Mouse (Mus musculus) neural tube, embryonic 12.5 days (tissue): Measurements from ENCODE around the gene Tomt. TPM values are rescaled to one million over a fixed set of nuclear protein-coding genes. Genes with fewer than 3 reads are reported as not detected.

Source experiments
- ATAC-seq: fragments of 200-750 bp; cut with Nextera tagmentation; 2 replicates; pipeline ENCODE4 v1.8.0; 2017; ENCODE audit warnings: low read depth, mild to moderate bottlenecking, moderate TSS enrichment, moderate library complexity; ENCODE audit not compliant: low FRiP score
- H3K27ac ChIP-seq: fragments of 300-500 bp; sonication (generic); 2 replicates; pipeline ENCODE4 v1.5.1; 2016
- H3K27me3 ChIP-seq: fragments of 300-500 bp; sonication (generic); replicated peaks from 2 replicates; pipeline ENCODE4 v1.6.1; 2016; ENCODE audit warnings: mild to moderate bottlenecking
- H3K36me3 ChIP-seq: fragments of 300-500 bp; sonication (generic); 2 replicates; pipeline ENCODE4 v1.6.1; 2016; ENCODE audit warnings: mild to moderate bottlenecking
- H3K4me1 ChIP-seq: fragments of 300-500 bp; sonication (generic); 2 replicates; pipeline ENCODE4 v1.6.1; 2016
- H3K4me2 ChIP-seq: fragments of 300-500 bp; sonication (generic); replicated peaks from 2 replicates; pipeline ENCODE4 v1.6.1; 2016; ENCODE audit warnings: mild to moderate bottlenecking
- H3K4me3 ChIP-seq: fragments of 300-500 bp; sonication (generic); 2 replicates; pipeline ENCODE4 v1.5.1; 2016
- H3K9ac ChIP-seq: fragments of 300-500 bp; sonication (generic); 2 replicates; pipeline ENCODE4 v1.6.1; 2016; ENCODE audit warnings: mild to moderate bottlenecking
- H3K9me3 ChIP-seq: fragments of 300-500 bp; sonication (generic); 2 replicates; pipeline ENCODE4 v1.6.1; 2016; ENCODE audit warnings: mild to moderate bottlenecking
- WGBS: fragments of 180-500 bp; shearing (Covaris S2); methylation state at CpG from one replicate; pipeline ENCODE4 v1.1.7; 2016; 5-methylcytosine and 5-hydroxymethylcytosine counted together
- polyA plus RNA-seq: library from polyadenylated mRNA; unstranded; fragments of >200 nt; fragmentation: Nextera tagmentation; extraction: Ambion mirVana; gene quantifications from 2 replicates; pipeline ENCODE4 v1.2.1, GENCODE M21; 2016

Gene Tomt
- polyA plus RNA-seq, 1 experiment from 2014 or later, result 0.56 TPM

DNA sequence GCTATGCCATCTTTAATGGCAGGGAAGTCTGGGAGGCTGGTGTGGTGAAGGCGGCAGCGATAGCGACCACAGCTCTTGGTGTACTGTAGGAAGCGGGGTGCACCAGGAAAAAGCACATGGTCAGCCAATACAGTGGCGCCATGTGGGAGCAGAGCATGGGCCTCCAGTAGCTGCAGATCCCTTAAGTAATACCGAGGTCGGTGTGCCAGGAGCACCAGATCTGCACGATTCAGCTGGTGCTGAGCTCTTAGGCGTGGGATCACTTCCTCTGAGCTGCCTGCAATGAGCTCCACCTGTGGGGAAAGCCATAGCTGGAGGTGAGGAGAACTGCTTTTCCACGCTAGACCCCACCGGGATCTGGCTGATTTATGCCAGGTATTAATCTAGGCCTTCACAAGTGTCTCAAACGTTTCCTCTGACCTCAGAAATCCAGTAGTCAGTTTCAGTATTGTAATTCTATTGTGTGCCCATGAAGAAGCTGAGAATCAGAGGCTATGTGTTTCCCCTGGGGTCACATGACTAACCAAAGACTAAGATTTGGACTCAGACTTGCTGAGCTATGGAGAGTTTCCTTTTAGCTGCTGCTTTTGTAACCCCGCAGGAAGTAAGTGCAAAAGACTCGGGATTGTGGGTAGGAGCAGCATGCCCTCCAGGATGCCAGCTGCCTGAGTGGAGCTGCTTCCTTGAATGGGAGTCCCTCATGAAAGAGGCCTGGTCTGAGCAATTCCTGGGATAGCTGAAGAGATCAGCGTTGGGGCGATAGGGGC is 5.6 kb downstream of the Tomt start:
- no peak overlapping the region for H3K9ac ChIP-seq
- H3K4me3 ChIP-seq, result no peak overlapping the region
- peaks cover 11% of the 10 kb centered on the region; the same call in 1 of the 2 replicates for H3K36me3 ChIP-seq
- WGBS, result 93% methylated on average over 16 of the region's 16 CpGs
- no peaks in the 10 kb centered on the region for H3K27me3 ChIP-seq
- H3K4me1 ChIP-seq, result 0 out of 2 replicates have a peak, but pooled peaks cover 4% of the 10 kb centered on the region
- no peaks in the 10 kb centered on the region for H3K9me3 ChIP-seq
- H3K4me2 ChIP-seq, result no peak overlapping the region
- no peak for ATAC-seq
- H3K27ac ChIP-seq, result no peak overlapping the region

- no peaks in the 10 kb centered on the region for H3K27me3 ChIP-seq
- H3K36me3 ChIP-seq, result no peaks in the 10 kb centered on the region
- under 1% methylated on average over 57 of the region's 57 CpGs for WGBS
- peak overlapping the region; percentile 49 for H3K4me3 ChIP-seq
- peak; percentile 98 for ATAC-seq
- H3K9ac ChIP-seq, result peak overlapping the region; percentile 48
- peak overlapping the region; percentile 57; the same call in 1 of the 2 replicates for H3K27ac ChIP-seq
- peak overlapping the region; percentile 58 for H3K4me2 ChIP-seq
- 0 out of 2 replicates have a peak, but pooled peaks cover 4% of the 10 kb centered on the region for H3K4me1 ChIP-seq
- no peaks in the 10 kb centered on the region for H3K9me3 ChIP-seq
These were observed 9.8 kb downstream of the Tomt start for GRCm38 (mm10) chr7:101896104-101897066.

DNA sequence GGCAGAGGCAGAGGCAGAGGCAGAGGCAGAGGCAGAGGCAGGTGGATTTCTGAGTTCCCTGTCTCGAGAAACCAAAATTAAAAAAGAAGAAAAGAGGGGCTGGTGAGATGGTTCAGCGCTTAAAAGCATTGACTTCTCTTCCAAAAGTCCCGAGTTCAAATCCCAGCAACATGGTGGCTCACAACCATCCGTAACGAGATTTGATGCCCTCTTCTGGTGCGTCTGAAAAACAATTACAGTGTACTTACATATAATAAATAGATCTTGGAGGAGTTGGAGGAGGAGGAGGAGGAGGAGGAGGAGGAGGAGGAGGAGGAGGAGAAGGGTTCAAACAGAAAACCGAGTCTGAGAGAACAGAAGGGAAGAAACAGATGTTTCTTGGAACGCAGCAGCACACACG is 10.5 kb downstream of the Tomt start:
- Histone ChIP-seq H3K9me3 (no peaks in the 10 kb centered on the region), H3K27ac (no peak overlapping the region; the same call in 1 of the 2 replicates), H3K4me2 (peak overlapping the region; percentile 53), H3K27me3 (no peaks in the 10 kb centered on the region), H3K9ac (peak overlapping the region; percentile 48; the same call in 1 of the 2 replicates), H3K4me1 (0 out of 2 replicates have a peak, but pooled peaks cover 4% of the 10 kb centered on the region), H3K4me3 (peak overlapping the region; percentile 49), H3K36me3 (no peaks in the 10 kb centered on the region)
- ATAC-seq, result no peak
- 37% methylated on average over 9 of the region's 9 CpGs for WGBS

DNA sequence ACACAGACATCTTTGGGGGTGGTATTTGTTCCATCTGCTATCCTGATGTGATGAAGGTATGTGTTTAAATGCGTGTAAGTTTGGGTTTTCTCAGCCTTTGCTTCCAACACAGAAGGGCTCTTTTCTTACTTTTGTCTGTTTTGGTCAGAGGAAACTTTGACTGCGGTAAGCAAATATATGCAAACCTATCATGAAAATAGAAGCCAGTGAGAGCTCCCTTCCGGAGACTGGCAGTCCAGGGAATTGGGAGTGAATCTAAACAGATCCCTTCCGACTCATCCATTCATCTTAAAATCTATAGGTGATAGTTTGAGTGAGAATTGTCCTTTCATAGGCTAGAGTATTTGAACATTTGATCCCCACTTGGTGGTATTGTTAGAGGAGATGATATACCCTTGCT is 17.7 kb downstream of the Tomt start:
- H3K4me2 ChIP-seq, result no peak overlapping the region
- no peaks in the 10 kb centered on the region for H3K9me3 ChIP-seq
- 87% methylated on average over 4 of the region's 4 CpGs for WGBS
- H3K27ac ChIP-seq, result no peak overlapping the region
- H3K9ac ChIP-seq, result no peak overlapping the region
- no peaks in the 10 kb centered on the region for H3K27me3 ChIP-seq
- H3K4me1 ChIP-seq, result no peaks in the 10 kb centered on the region
- ATAC-seq, result no peak
- H3K36me3 ChIP-seq, result no peaks in the 10 kb centered on the region
- H3K4me3 ChIP-seq, result no peak overlapping the region

DNA sequence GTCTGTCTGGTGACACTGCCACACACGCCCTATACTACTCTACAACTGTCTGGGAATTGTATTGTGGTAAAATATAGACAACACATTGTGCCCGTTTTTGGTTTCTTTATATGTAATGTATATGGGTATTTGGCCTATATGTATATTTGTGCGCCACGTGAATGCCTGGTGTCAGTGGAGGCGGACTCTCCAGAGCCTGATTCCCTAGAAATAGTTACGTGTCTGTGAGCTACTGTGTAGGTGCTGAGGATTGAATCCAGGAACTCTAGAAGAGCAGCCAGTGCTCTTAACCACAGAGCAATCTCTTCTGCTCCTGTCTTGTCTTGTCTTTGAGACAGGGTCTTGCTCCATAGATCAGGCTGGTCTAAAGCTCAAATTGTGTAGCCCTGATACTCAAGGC is 19.9 kb downstream of the Tomt start:
- H3K4me3 ChIP-seq, result no peak overlapping the region
- no peak overlapping the region for H3K4me2 ChIP-seq
- no peak for ATAC-seq
- no peak overlapping the region for H3K27ac ChIP-seq
- no peak overlapping the region for H3K9ac ChIP-seq
- no peaks in the 10 kb centered on the region for H3K27me3 ChIP-seq
- no peaks in the 10 kb centered on the region for H3K36me3 ChIP-seq
- 91% methylated on average over 6 of the region's 6 CpGs for WGBS
- H3K4me1 ChIP-seq, result no peaks in the 10 kb centered on the region
- H3K9me3 ChIP-seq, result no peaks in the 10 kb centered on the region

GRCm38 (mm10) chr7:101884160-101884559 is 22.0 kb downstream of the Tomt start:
- Histone ChIP-seq H3K4me1 (no peaks in the 10 kb centered on the region), H3K27ac (no peak overlapping the region), H3K4me3 (no peak overlapping the region), H3K9me3 (no peaks in the 10 kb centered on the region), H3K36me3 (no peaks in the 10 kb centered on the region), H3K27me3 (no peaks in the 10 kb centered on the region), H3K9ac (no peak overlapping the region), H3K4me2 (no peak overlapping the region)
- 98% methylated on average over 4 of the region's 4 CpGs for WGBS
- ATAC-seq, result no peak

DNA sequence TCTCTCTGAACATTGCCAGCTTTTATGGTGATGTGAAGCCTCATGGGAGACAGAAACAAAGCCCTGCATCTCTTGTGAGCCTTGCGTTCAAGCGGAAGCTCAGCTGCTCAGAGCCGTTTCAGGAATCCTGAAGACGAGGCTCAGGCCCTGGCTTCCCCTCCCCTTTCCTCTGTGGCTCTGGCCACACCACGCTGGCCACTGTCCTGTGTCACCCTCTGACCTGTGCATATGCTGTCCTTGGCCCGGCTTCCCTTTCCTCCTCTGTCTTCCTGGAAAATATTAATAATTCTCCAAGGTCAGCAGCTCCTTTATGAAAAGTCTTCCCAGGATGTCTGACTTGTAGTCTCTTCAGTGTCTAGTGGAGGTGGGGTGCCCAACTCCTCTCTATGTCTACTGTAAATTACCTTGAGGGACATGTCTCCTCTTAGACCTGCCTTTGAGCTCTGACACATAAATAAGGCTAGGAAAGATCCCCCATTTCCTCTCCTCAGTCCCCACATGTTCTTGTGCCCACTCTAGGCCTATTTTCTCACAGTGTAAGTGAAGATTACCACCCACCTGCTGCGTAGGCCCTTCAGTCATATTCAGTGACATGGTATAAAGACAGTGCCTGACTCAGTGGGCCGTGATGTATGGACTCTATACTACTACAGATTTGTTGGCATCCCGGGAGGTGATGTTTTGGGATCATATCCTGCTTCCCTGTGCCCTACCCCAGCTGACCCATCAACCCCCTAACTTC is 23.6 kb downstream of the Tomt start:
- Histone ChIP-seq H3K4me3 (no peak overlapping the region), H3K27ac (no peak overlapping the region), H3K36me3 (no peaks in the 10 kb centered on the region), H3K9ac (no peak overlapping the region), H3K27me3 (no peaks in the 10 kb centered on the region), H3K4me1 (no peaks in the 10 kb centered on the region), H3K9me3 (no peaks in the 10 kb centered on the region), H3K4me2 (no peak overlapping the region)
- ATAC-seq, result no peak
- 61% methylated on average over 9 of the region's 9 CpGs for WGBS

GRCm38 (mm10) chr7:101880855-101881254 is 25.3 kb downstream of the Tomt start:
- Histone ChIP-seq H3K27me3 (no peaks in the 10 kb centered on the region), H3K27ac (no peak overlapping the region), H3K4me3 (no peak overlapping the region), H3K4me1 (no peaks in the 10 kb centered on the region), H3K4me2 (no peak overlapping the region), H3K9me3 (no peaks in the 10 kb centered on the region), H3K36me3 (no peaks in the 10 kb centered on the region), H3K9ac (no peak overlapping the region)
- no peak for ATAC-seq
- 85% methylated on average over 4 of the region's 4 CpGs for WGBS

- H3K27ac ChIP-seq, result no peak overlapping the region
- H3K27me3 ChIP-seq, result no peaks in the 10 kb centered on the region
- H3K4me1 ChIP-seq, result no peaks in the 10 kb centered on the region
- H3K9ac ChIP-seq, result no peak overlapping the region
- WGBS, result 90% methylated on average over 1 of the region's 1 CpGs
- H3K36me3 ChIP-seq, result no peaks in the 10 kb centered on the region
- H3K4me3 ChIP-seq, result no peak overlapping the region
- H3K9me3 ChIP-seq, result no peaks in the 10 kb centered on the region
- ATAC-seq, result no peak
- H3K4me2 ChIP-seq, result no peak overlapping the region
These were observed 30.2 kb downstream of the Tomt start for GRCm38 (mm10) chr7:101875978-101876377.

GRCm38 (mm10) chr7:101871296-101871695 is 34.9 kb downstream of the Tomt start:
- ATAC-seq, result no peak
- WGBS, result 90% methylated on average over 3 of the region's 3 CpGs
- Histone ChIP-seq H3K27me3 (no peaks in the 10 kb centered on the region), H3K4me1 (no peaks in the 10 kb centered on the region), H3K4me3 (no peak overlapping the region), H3K36me3 (no peaks in the 10 kb centered on the region), H3K4me2 (no peak overlapping the region), H3K9ac (no peak overlapping the region), H3K27ac (no peak overlapping the region), H3K9me3 (no peaks in the 10 kb centered on the region)

DNA sequence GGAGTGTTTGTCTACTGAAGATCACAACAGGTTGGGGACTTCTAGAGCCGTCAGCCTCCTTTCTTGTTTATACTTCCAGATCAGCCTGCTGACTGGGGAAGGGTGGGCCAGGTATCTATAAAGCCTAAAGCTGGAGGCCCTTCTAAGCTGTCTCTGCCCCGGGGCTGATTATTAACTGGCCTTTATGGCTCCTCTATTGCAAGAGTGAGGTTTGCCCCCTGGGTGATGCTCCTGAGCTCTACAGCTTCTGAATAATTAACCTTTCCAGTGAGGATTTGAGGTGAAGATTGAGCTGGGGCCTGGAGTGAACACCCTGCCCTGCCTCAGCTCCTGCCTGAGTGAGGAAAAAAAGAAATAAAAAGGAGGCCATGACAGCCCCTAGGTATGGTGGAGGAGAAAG is 35.5 kb downstream of the Tomt start, which contains the start of gene Folr1:
TSS of gene Folr1 (minus strand) at position 160 of the 400 bp plus-strand sequence.
- H3K4me2 ChIP-seq, result no peak within 1 kb of the TSS
- H3K9me3 ChIP-seq, result no peaks in the 10 kb centered on the region
- H3K27ac ChIP-seq, result no peak within 1 kb of the TSS
- no peaks in the 10 kb centered on the region for H3K36me3 ChIP-seq
- no peak within 1 kb of the TSS for H3K4me3 ChIP-seq
- no peaks in the 10 kb centered on the region for H3K27me3 ChIP-seq
- ATAC-seq, result no peak
- H3K9ac ChIP-seq, result no peak within 1 kb of the TSS
- 34% methylated on average over 2 of the region's 2 CpGs for WGBS
- H3K4me1 ChIP-seq, result no peaks in the 10 kb centered on the region

- Histone ChIP-seq H3K36me3 (no peaks in the 10 kb centered on the region), H3K4me1 (no peaks in the 10 kb centered on the region), H3K9me3 (no peaks in the 10 kb centered on the region), H3K27me3 (no peaks in the 10 kb centered on the region), H3K4me2 (no peak overlapping the region), H3K27ac (no peak overlapping the region), H3K9ac (no peak overlapping the region), H3K4me3 (no peak overlapping the region)
- WGBS, result 61% methylated on average over 7 of the region's 7 CpGs
- no peak for ATAC-seq
These were observed 37.0 kb downstream of the Tomt start for GRCm38 (mm10) chr7:101869163-101869500.
